ENCODE assay signal across 1 mouse cellular context in the genomic region with DNA sequence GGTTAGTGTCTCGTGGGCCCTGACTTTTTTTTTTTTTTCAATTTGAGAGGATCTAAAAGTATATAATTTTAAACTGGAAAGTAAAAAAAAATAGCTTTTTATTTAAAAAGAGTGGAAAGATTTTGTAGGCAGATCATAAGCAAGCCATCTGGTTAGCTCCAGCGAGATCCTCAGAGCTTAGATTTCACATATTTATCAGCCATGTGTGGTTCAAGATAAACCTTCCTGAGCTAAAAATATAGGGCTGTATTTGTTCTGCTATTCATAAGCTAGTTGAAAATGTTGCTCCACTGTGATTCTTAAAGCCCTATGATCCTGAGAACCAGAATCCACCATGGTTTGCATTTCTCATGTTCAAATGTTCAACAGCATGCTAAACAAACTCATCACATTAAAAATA.
TF ChIP-seq lines count a peak whose summit lies in the region.

No protein-coding gene starts in this region.

TF ChIP-seq in MEL, 35 proteins besides CTCF, POLR2A, EP300 and RAD21 (continued from another document):
- 0 out of 2 replicates have a peak, but pooled peaks have one; percentile 15 for TF ChIP-seq ETS1 (IDR thresholded peaks at IDR 0.05; ENCODE audit: low read depth, low read length)
